Mouse (Mus musculus): ENCODE data around the gene Trrap.

Gene Trrap

DNA sequence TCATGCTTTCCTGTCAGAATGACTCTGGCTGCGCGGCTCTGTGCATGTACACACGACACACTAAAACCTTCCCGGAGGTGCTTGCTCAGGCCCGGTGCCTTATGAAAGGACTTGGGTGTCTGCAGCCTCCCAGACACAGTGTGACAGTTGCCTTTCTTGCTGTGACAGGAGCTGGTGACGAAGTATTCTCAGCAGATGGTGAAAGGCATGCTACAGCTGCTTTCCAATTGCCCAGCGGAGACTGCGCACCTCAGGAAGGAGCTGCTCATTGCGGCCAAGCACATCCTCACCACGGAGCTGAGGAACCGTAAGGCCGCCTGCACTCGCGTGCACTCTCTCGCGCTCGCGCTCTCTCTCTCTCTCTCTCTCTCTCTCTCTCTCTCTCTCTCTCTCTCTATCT, 18.9 kb downstream of the Trrap start:
- DNase-seq (ENCODE audit: low spot score) = no peak

DNA sequence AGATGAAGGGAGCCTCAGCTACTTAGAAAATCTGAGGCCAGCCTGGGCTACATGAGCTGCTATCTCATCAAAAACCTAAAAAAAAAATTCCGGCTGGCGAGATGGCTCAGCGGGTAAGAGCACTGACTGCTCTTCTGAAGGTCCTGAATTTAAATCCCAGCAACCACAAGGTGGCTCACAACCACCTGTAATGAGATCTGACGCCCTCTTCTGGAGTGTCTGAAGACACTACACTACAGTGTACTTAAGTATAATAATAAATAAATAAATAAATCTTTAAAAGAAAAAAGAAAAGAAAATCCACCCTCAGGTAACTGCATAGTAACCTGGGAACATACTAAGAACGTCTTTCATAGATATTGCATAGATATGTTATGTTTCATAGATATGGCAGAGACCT, 25.8 kb downstream of the Trrap start:
- DNase-seq (ENCODE audit: low spot score) = no peak

DNA sequence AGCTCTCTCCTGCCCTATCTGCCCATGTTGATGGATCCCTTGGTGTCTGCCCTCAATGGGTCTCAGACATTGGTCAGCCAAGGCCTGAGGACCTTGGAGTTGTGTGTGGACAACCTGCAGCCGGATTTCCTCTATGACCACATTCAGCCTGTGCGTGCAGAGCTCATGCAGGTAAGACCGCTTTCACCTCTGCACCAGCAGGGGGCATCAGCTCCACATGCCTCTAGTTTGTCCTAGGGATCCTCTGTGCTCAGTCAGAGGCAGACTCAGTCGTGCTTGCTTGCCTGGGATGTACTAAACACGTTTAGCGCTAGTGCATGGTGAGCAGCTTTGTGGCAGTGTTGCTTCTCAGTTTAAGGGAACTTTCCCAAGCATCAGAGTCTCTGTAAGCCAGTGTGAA, 27.2 kb downstream of the Trrap start:
- no peak for DNase-seq (ENCODE audit: low spot score)

DNA sequence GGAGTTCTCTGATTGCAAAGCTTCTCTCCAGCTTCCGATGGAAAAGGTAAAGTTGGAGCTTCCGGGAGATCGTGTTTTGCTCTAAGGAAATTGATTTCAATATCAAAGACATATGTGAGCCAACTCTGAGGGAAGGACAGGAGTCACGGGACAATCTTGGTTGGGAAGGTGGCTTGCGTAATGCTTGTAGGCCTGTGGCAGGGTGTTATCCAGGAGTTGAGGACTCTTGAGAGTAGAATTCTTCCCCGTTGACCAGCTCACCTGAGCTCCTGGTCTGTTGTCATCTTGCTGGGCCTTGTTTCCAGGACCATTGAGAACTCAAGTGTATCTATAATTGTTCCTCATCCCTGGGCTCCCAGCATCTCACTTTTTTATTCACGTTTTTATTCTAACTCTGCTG, 29.6 kb downstream of the Trrap start:
- no peak for DNase-seq (ENCODE audit: low spot score)

DNA sequence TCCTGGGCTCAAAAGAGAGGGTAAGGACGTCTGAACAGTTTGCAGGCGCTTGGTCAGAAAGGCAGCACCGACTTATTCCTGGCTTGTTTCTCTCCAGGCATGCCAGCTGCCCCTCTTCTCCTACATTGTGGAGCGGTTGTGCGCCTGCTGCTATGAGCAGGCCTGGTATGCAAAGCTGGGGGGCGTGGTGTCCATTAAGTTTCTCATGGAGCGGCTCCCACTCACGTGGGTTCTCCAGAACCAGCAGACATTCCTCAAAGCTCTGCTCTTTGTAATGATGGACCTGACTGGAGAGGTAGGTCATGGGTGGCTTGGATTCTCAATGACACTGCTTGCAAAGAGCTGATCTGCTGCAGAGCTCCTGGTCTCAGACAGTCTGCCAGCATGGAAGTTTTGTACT, 35.5 kb downstream of the Trrap start:
- DNase-seq (ENCODE audit: low spot score) = no peak

DNA sequence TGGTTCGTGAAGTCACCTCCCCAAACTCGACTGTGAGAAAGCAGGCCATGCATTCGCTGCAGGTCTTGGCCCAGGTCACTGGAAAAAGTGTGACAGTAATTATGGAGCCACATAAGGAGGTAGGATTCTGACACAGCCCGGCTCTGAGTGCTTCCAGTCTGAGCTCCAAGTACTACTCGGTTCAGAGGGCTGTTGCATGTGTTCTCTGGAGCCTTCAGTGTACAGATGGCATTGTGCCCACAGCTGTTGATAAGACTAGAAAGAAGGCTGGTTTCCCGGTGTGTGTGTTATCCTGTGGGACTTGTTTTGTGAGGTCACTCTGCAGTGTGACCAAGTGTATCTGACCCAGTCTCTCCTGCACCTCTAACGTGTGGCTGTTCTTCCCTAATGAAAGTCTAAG, 36.6 kb downstream of the Trrap start:
- DNase-seq (ENCODE audit: low spot score) = no peak

DNA sequence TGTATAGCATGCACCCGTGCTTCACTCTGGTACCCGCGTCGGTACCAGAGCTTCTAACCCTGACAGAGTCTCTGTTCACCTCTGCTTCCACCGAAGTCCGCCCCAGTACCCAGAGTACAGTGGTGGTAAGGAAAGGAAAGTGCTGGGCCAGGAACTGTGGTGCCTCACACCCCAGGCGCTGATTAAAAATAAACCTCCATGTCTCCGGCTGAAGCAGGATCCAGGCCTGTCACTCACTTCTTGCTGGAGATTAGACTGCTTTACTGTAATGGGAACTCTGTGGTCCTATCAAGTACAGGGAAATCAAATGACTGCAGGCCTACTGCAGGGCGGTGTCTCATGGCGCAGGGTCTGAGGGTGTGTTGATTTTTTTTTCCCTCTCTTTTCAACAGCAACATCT, 39.4 kb downstream of the Trrap start:
- no peak for DNase-seq (ENCODE audit: low spot score)

DNA sequence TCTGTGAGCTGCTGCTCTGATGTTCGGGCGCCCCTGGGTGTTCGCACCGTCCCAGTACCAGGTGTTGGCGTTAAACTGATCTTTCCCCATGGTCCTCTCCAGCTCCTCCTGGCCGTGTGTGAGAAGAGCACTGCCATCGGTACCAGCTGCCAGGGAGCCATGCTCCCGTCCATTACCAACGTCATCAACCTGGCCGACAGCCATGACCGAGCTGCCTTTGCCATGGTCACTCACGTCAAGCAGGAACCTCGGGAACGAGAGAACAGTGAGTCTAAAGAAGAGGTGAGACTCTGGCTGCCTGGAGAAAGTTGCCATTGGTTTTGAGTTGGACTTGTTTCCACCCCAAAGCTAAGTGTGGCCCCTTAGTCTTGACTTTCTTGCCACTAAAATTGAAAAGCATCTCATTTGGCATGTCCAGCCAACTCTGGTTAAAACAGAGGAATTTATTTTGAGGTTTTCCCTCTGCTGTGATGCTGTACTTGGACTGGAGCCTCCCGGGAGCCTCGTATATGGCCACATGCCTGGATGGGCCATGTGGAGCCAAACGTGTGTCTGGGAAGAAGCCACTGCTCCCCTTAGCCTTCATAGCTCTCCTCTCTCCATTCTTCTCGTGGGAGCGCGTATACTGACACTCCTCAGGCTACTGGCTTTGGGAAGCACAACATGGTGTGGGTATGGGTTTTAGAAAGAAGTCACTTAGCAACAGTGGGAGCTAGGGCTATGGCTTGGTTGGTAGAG, 61.0 kb downstream of the Trrap start:
- DNase-seq (ENCODE audit: low spot score) = no peak

DNA sequence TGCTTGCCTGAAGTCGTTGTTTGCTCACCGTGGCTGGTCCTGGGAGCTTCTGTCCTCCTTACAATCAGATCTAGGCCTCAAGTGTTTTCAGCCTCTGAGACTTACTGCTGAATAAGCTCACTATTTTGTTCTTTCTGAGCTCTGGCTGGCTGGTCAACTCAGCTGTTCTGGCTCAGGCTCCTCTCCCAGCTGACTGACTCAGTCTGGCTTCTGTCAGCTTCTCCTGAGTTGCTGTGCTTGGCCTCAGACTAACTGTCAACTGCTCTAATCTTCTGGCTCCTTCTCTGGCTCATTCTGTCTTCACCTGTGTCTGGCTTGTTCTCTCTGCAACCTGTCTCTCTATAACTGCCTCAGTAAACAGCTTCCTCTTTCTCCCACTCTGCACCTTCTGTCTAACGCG, 62.1 kb downstream of the Trrap start:
- no peak for DNase-seq (ENCODE audit: low spot score)

DNA sequence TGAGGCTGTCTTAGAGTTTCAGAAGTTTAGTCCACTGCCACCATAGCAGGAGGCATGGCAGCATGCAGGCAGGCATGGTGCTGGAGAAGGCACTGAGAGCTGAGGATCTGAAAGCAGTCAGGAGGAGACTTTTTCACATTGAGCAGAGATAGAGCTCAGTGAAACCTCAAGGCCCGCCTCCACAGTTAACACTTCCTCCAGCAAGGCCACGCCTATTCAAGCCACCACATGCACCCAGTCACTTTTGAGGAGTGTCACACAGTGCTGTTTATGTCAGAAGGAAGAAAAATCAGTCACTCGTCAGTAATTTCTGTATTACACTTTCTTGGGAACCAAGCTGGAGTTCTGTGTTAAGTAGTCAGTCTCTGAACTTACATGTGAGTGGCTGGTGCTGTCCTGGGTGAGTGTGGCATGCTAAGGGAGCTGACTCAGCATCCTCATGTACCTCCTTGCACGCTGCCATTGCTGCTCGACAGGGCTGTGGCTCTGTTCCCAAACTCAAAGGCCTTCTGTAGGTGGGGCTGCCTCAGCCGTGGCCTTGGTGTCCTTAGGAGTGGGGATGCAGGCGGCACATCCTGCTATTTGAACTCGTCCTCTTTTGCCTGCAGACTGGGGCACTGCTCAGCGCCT, 64.4 kb downstream of the Trrap start:
- no peak for DNase-seq (ENCODE audit: low spot score)

DNA sequence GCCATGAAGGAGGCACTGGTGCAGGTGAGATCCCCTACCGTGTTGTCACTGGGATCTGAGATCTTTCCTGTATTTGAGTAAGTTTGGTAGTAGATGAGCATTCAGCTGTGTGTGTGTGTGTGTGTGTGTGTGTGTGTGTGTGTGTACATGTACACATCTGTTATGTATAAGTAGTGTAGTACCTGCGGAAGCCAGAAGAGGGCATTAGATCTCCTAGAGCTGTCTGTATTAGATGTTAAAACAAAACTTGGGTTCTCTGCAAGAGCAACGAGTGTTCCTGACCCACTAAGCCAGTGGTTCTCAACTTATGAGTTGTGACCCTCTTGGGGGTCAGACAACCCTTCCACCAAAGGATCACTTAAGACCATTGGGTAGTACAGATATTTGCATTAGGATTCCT, 68.6 kb downstream of the Trrap start:
- DNase-seq (ENCODE audit: low spot score) = no peak

DNA sequence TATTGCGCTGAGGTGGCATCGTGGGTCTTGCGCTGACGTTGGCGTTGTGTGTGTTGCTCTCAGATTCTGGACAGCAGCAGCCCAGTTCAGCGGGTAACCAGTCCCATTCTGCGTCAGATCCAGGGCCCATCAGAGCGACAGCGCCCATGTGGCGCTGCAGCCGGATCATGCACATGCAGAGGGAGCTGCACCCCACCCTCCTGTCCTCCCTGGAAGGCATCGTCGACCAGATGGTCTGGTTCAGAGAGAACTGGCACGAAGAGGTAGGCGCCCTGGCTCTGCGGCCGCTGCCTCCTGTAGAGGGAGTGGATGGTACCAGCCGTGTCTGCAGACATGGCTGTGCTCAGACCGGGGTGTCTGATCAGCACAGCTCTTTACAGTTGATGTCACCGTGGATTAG, 77.8 kb downstream of the Trrap start:
- DNase-seq (ENCODE audit: low spot score) = no peak

DNA sequence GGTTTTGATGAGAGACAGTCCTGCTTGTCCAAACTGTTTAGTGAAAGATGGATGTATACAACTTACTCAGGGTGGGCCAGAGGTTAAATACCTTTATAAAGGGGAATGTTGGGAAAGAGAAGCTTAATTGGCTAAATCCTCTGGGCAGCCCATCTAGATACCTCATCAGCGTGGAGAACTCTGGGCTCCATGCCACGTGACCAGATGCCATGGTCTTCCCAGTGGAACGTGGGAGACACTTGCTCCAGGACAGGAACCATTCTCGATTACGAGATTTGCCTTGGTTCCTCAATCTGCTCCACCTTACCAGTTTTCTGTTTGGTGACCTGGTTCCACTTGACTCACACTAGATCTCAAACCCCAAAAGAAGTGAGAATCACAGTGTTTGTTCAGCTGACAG, 81.2 kb downstream of the Trrap start:
- DNase-seq (ENCODE audit: low spot score) = no peak

DNA sequence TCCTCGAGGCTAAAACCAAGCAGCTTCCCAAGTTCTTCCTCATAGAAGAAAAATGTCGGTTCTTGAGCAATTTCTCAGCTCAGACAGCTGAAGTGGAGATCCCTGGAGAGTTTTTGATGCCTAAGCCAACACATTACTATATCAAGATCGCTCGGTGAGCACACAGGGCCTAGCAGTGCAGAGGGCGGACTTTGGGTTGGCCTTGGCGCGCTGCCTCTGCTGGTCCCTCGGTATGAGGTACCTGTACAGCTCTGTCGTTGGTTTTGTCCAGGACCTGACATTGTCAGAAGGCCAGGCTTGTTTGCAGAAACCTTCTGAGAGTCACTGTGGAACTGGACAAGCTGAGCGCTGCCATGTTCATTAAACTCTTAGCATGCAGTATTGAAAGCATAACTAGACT, 82.4 kb downstream of the Trrap start:
- DNase-seq (ENCODE audit: low spot score) = no peak

DNA sequence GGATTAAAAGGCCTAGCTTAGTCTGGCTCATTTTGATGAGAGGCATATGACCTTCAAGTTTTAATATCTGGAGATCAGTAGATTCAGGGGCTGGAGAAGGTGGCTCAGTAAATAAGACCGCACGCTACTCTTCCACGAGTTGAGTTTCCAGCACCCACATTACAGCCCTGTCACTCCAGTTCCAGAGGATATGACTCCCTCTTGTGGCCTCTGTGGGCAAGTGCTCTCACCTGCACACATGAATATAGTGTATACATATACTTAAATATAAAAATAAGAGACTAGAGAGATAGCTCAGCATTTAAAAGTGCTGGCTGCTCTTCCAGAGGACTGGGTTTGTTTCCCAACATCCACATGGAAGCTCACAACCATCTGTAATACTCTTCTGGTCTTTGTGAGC, 84.3 kb downstream of the Trrap start:
- no peak for DNase-seq (ENCODE audit: low spot score)

DNA sequence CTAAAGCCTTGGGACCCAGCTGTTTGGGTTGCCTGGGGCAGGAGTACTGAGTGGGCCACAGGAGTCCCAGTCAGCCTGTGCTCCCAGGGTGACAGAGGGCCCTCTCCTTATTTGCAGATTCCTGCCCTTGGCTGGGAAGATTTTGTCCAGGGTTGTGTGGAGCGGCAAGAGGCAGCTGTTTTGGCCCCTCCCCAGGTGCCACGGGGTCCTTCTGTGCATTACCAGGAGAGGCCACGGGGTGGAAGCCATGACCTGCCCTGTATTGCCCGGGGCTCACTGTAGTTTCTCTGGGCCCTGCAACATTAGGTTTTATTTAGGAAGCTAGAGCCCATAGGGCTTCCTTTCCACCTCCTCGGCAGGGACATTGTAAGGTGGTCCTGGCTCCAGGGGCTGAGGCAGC, 86.4 kb downstream of the Trrap start:
- DNase-seq (ENCODE audit: low spot score) = no peak

DNA sequence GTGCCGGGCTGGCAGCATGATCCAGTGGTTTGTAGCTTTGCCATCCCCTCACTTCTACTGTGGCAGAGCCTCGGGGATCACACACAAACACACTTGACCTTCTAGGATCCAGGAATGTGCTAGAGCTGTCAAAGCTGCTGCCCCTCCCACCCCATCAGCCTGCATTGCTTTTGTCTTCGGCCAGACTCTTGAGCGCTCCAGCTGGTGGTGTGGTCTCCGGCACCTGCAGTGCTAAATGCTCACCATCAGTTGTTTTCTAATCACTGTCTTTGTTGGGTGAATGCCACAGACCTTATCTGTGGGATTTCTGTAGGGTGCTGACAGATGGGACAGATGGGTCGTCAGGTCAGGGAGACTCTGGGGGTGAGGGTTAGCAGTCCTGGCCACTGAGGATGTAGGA, 88.4 kb downstream of the Trrap start:
- DNase-seq (ENCODE audit: low spot score) = no peak

DNA sequence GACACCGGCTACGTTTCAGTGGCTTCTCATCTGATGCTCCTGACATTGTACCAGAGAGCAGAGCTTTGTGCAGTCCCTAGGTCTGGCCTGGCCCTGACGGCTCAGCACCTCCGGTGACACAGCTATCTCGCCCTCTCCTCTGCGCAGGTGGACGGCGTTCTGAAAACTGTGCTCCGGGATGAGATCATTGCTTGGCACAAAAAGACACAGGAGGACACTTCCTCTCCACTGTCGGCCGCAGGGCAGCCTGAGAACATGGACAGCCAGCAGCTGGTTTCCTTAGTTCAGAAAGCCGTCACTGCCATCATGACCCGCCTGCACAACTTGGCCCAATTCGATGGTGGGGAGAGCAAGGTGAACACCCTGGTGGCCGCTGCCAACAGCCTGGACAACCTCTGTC, 91.0 kb downstream of the Trrap start:
- DNase-seq (ENCODE audit: low spot score) = no peak

DNA sequence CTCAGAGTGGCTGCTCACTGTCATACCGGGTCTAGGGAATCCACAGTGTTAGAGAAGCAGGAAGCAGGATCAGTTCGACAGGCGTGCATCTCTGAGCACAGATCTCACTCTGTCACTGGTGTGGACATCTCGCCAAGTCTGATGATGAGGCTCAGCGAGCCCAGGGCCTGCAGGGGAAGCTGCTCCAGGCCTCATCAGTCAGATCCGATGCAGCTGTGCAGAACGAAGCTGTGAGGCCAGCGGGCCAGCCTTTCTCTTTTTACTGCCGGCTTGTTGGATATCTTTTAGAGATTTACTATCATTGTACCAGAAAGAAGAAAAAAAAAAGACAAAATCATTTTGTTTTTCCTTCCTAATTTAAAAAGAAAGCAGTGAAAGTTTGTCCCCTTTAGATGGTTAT, 91.8 kb downstream of the Trrap start:
- no peak for DNase-seq (ENCODE audit: low spot score)

DNA sequence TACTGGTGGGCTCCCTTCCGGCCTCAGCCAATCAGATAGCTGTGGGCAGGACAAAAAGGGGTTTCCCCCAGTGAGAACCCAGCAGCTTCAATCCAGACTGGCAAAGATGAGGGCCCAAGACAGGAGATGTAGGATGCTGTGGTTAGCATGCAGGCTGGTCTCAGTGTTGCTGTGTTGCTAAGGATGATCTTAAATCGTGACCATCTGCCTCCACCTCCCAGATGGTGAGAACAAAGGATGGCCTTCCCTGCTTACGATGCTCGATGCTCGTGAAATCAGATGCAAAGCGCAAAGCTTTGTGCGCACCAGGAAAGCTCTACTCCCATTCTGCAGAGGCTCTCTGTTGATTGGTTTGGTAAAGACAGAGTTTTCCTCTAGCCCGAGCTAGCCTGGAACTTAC, 93.4 kb downstream of the Trrap start:
- DNase-seq (ENCODE audit: low spot score) = no peak

DNA sequence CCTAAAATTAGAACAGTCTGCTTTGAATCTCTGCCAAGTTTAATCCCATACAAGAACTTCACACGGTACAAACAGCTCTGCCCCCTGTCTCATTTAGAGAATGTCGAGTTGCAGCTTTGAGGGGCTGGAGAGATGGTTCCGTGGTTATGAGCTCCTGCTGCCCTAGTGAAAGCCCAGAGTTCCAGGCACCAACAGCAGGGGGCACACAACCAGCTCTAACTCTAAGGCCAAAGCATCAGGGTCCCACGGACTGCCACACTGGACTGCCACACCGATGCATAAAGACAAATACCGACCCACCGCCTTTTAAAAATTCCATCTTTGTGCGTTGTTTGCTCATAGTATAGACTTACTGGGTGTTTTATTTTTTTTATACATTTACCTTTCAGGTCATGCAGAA, 99.4 kb downstream of the Trrap start:
- no peak for DNase-seq (ENCODE audit: low spot score)

DNA sequence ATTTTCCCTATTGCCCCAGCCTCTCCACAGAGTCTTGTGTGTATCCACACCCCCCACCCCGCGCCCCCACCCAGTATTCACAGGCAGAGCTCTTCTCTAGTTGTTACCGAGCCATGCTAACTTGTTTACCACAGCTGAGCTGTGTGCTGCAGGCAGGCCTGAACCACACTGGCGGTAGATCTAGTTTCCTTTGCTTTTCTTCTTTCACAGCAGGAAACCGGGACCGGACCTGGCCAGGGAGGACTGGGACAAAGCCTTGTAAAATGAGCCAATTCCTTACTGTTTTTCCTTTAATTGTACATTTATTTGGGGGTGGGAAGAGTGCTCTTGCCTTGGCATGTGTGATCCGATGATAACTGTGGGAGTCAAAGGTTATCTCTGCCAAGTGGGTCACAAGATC, 101.9 kb downstream of the Trrap start:
- DNase-seq (ENCODE audit: low spot score) = no peak

DNA sequence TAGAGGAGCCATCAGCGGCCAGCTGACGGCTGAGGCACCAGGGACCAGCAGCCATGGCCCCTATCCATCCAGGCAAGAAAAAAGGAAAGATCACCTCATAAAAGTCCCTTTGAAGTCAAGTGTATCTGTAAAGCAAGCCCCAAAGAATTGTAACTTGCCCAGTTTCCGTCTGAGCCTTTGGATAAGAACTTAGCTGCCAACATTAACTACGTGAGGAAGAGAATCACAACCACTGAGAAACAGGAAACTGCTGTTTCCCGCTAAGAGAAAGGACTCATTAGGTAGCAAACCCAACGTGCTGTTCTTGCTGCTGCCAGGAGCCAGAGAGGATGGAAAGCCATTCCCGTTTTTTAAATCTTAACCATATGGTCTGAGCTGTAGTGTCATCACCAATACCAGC, 103.2 kb downstream of the Trrap start:
- DNase-seq (ENCODE audit: low spot score) = no peak

DNA sequence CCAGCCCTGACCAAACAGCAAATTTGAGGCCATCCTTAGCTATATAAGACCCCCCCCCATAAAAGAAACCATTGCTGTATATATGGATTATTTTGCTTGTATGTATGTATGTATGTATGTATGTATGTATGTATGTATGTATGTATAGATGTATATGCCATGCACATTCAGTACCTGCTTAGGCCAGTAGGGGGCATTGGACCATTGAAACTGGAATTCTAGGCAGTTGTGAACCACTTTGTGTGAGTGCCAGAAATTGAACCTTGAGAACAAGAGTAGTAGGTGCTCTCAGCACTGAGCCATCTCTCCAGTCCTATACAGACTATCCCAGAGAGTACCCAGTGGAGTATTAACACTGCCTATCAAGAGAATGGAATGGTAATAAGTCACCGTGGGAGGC, 104.2 kb downstream of the Trrap start:
- DNase-seq (ENCODE audit: low spot score) = no peak

Data from spleen, adult 12 weeks (tissue).